Comparison of ENCODE assay signal across 30 mouse cellular contexts in genomic region chr15:76972661-76973060, GRCm38 (mm10). TPM values are rescaled to one million over a fixed set of nuclear protein-coding genes. Genes with fewer than 3 reads are reported as not detected.
"Had no signal": no experiment of that assay in that cellular context is flagged by ENCODE, and none has a peak within 500 bp of the region (broad histone marks: within the 10 kb centered on the region; RNA-seq: fewer than 3 reads in every experiment).

No protein-coding gene starts in this region.

- H3K36me3 ChIP-seq: limb, embryonic 10.5 days; limb, embryonic 12.5 days; limb, embryonic 13.5 days; limb, embryonic 15.5 days; liver, embryonic 12.5 days; liver, embryonic 13.5 days; liver, embryonic 15.5 days; lung, embryonic 15.5 days; midbrain, embryonic 10.5 days; midbrain, embryonic 12.5 days; midbrain, embryonic 13.5 days; midbrain, embryonic 15.5 days; neural tube, embryonic 12.5 days had no signal

- H3K9ac ChIP-seq: limb, embryonic 13.5 days; limb, embryonic 15.5 days; liver, embryonic 12.5 days; liver, embryonic 13.5 days; liver, embryonic 14.5 days; liver, embryonic 15.5 days; liver, postnatal 0 days; lung, embryonic 14.5 days; lung, embryonic 15.5 days; midbrain, embryonic 12.5 days; midbrain, embryonic 13.5 days; midbrain, embryonic 15.5 days; neural tube, embryonic 12.5 days had no signal

- ATAC-seq: liver, embryonic 12.5 days; liver, postnatal 0 days; lung, postnatal 0 days; midbrain, embryonic 15.5 days had no signal

- H3K4me1 ChIP-seq: midbrain, embryonic 15.5 days had no signal

- H3K9me3 ChIP-seq: limb, embryonic 10.5 days; limb, embryonic 12.5 days; limb, embryonic 13.5 days; limb, embryonic 15.5 days; liver, embryonic 12.5 days; liver, embryonic 13.5 days; liver, embryonic 15.5 days; lung, embryonic 15.5 days; midbrain, embryonic 10.5 days; midbrain, embryonic 12.5 days; midbrain, embryonic 13.5 days; midbrain, embryonic 15.5 days; neural tube, embryonic 12.5 days had no signal

- H3K4me2 ChIP-seq: limb, embryonic 12.5 days; limb, embryonic 13.5 days; limb, embryonic 15.5 days; liver, embryonic 11.5 days; liver, embryonic 13.5 days; liver, embryonic 15.5 days; lung, embryonic 14.5 days; lung, embryonic 15.5 days; midbrain, embryonic 12.5 days; midbrain, embryonic 13.5 days; midbrain, embryonic 15.5 days; neural tube, embryonic 12.5 days had no signal

- DNase-seq: left cerebral cortex, postnatal 4 days; liver; liver, embryonic 13.5 days; liver, postnatal 0 days; lung, adult 18-20 months; lung, adult 2 months; lung, embryonic 14.5 days; lung, postnatal 10 days; lung, postnatal 14 days; lung, postnatal 36 days; lung, postnatal 4 days; midbrain, embryonic 14.5 days had no signal

- H3K4me3 ChIP-seq: limb, embryonic 12.5 days; limb, embryonic 13.5 days; limb, embryonic 15.5 days; liver, embryonic 12.5 days; liver, embryonic 13.5 days; liver, embryonic 15.5 days; lung, embryonic 15.5 days; megakaryocyte, embryonic 14.5 days; midbrain, embryonic 10.5 days; midbrain, embryonic 12.5 days; midbrain, embryonic 13.5 days; midbrain, embryonic 15.5 days; neural tube, embryonic 12.5 days had no signal

- H3K27ac ChIP-seq: limb, embryonic 12.5 days; limb, embryonic 13.5 days; liver, embryonic 12.5 days; liver, embryonic 13.5 days; liver, embryonic 14.5 days; liver, embryonic 15.5 days; lung, embryonic 15.5 days; macrophage; midbrain, embryonic 10.5 days; midbrain, embryonic 12.5 days; midbrain, embryonic 13.5 days; midbrain, embryonic 15.5 days; neural tube, embryonic 12.5 days had no signal

- H3K27me3 ChIP-seq: limb, embryonic 12.5 days; limb, embryonic 13.5 days; limb, embryonic 15.5 days; lung, embryonic 15.5 days; midbrain, embryonic 12.5 days; midbrain, embryonic 13.5 days; midbrain, embryonic 15.5 days; neural tube, embryonic 12.5 days had no signal

RNA-seq across cellular contexts. Expression of gene Zfp647, which starts 47.4 kb away (rescaled TPM):
- total RNA-seq: monocyte, adult 5-6 weeks had no signal
